Mouse (Mus musculus): ENCODE measurements around the gene Fancl.

DNA sequence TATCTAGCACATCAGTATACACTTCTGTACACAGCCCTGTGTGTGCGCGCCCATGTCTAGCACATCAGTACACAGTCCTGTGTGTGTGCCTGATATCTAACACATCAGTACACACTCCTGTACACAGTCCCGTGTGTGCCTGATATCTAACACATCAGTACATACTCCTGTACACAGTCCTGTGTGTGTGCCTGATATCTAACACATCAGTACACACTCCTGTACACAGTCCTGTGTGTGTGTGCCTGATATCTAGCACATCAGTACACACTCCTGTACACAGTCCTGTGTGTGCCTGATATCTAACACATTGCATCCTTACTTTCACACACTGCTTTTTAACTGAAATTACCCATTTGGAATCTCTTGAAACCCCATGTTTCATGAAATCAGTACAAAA, 27.0 kb downstream of the Fancl start:
- TF ChIP-seq POU5F1 (IDR thresholded peaks at IDR 0.05; ENCODE audit: borderline replicate concordance, low read length) (no peak), CTCF (conservative IDR thresholded peaks at IDR 0.05; ENCODE audit: low read length) (no peak), NANOG (IDR thresholded peaks at IDR 0.05; ENCODE audit: borderline replicate concordance, low read length) (no peak)

Data from E14TG2a.4 (cell line).